Mouse (Mus musculus): ENCODE results near the gene Plekhg3. TPM values are rescaled to one million over a fixed set of nuclear protein-coding genes. Genes with fewer than 3 reads are reported as not detected.

The Plekhg3 gene
- polyA plus RNA-seq, 1 experiment from 2014 or later, result 8.8 TPM

DNA sequence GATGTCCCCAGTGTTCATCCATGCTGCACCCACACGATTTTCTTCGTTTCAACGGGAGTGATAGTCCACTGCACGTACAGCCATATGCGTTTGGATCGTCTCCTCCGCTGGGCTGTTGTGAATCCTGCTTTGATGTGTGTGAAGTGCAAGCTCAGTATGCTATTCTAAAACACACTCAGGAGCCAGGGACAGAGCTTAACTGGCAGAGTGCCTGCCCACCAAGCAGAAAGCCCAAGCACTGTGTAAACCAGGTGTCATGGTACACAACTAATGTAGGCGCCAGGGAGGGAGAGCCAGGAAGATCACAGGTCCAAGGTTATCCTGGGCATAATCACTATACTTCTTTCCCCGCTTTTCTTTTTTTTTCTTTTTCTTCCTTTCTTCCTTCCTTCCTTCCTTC, 12.7 kb upstream of the Plekhg3 start:
- Histone ChIP-seq H3K9ac (ENCODE audit: low read depth, low read length) (no peak overlapping the region), H3K9me3 (ENCODE audit: control insufficient read depth, low read length) (no peaks in the 10 kb centered on the region), H3K27ac (ENCODE audit: low read length) (no peak overlapping the region), H3K4me1 (ENCODE audit: control insufficient read depth, insufficient read depth, low read length) (no peaks in the 10 kb centered on the region), H3K4me2 (ENCODE audit: low read depth, low read length) (no peak overlapping the region), H3K36me3 (ENCODE audit: control insufficient read depth, insufficient read depth, low read length) (no peaks in the 10 kb centered on the region), H3K27me3 (replicated peaks; ENCODE audit: control insufficient read depth, insufficient read depth, low read length) (no peaks in the 10 kb centered on the region), H3K4me3 (ENCODE audit: low read length) (no peak overlapping the region)
- ATAC-seq, result no peak
- WGBS, result 89% methylated on average over 9 of the region's 9 CpGs

DNA sequence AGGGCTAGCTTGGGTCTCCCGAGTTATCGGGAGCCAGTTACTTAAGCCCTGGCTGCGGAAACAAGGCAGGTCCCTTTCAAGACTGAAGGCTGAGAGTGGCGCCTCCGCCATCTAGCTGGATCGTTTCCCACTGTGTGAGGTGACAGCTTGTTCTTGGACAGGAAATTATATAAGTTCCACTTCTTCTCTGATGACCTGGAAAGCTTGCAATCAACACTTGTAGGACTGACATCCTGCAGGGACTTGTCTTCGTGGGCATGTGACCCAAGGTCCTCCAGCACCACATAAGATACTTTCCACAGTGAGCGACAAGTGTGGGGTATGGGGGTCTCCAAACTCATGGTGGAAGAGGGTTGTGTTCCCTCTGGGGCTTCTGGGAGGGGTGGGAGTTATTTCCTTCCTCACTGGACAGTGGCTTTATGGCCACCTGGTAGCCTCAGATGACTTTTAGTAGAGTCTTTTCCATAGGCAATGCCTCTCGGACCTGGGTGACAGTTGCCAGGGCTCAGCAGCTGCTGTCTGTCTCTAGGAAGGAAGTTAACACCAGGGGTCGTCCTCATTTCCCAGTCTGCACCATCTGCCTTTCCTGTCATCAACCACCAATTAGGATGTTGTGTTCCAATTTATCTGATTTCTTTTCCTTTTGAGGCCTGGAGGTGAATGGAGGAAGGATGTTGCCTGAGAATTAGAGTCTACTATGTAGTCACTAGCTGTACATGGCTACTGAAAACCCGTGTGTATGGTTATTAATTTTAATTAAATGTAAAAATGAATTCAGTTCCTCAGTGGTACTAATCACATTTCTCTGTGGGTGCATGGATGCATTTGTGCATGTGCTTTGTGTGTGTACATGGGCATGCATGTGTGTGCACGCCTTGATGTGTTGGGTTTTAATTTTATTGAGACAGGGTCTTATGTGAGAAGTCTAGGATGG, 11.5 kb upstream of the Plekhg3 start:
- H3K9me3 ChIP-seq (ENCODE audit: control insufficient read depth, low read length), result no peaks in the 10 kb centered on the region
- H3K4me1 ChIP-seq (ENCODE audit: control insufficient read depth, insufficient read depth, low read length), result no peaks in the 10 kb centered on the region
- no peak overlapping the region for H3K4me2 ChIP-seq (ENCODE audit: low read depth, low read length)
- H3K27me3 ChIP-seq (replicated peaks; ENCODE audit: control insufficient read depth, insufficient read depth, low read length), result no peaks in the 10 kb centered on the region
- H3K4me3 ChIP-seq (ENCODE audit: low read length), result no peak overlapping the region
- no peak overlapping the region for H3K9ac ChIP-seq (ENCODE audit: low read depth, low read length)
- no peaks in the 10 kb centered on the region for H3K36me3 ChIP-seq (ENCODE audit: control insufficient read depth, insufficient read depth, low read length)
- 80% methylated on average over 12 of the region's 12 CpGs for WGBS
- no peak overlapping the region for H3K27ac ChIP-seq (ENCODE audit: low read length)
- no peak for ATAC-seq

DNA sequence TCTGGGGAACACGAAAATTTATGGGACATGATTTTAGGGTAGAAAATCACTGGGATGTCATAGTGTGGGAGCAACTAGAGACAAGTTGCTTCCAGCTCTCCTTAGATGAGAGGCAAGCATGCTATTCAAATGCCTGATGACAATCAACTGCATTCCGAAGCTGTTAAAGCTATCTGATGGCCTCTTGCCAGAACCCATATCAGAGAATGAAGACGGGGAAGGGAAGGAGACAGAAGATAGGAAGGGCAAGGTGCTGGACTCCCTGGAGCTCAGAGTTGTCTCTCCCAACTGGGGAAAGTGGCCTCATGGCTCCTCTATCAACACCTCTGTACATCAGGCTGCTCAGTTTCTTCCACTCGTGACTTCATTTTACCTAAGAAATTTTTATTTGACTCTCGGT, 7.0 kb upstream of the Plekhg3 start:
- Histone ChIP-seq H3K9ac (ENCODE audit: low read depth, low read length) (no peak overlapping the region), H3K9me3 (ENCODE audit: control insufficient read depth, low read length) (no peaks in the 10 kb centered on the region), H3K4me1 (ENCODE audit: control insufficient read depth, insufficient read depth, low read length) (peaks cover 7% of the 10 kb centered on the region; the same call in 1 of the 2 replicates), H3K27me3 (replicated peaks; ENCODE audit: control insufficient read depth, insufficient read depth, low read length) (no peaks in the 10 kb centered on the region), H3K36me3 (ENCODE audit: control insufficient read depth, insufficient read depth, low read length) (no peaks in the 10 kb centered on the region), H3K4me3 (ENCODE audit: low read length) (no peak overlapping the region), H3K27ac (ENCODE audit: low read length) (no peak overlapping the region), H3K4me2 (ENCODE audit: low read depth, low read length) (no peak overlapping the region)
- 69% methylated on average over 5 of the region's 5 CpGs for WGBS
- no peak for ATAC-seq

DNA sequence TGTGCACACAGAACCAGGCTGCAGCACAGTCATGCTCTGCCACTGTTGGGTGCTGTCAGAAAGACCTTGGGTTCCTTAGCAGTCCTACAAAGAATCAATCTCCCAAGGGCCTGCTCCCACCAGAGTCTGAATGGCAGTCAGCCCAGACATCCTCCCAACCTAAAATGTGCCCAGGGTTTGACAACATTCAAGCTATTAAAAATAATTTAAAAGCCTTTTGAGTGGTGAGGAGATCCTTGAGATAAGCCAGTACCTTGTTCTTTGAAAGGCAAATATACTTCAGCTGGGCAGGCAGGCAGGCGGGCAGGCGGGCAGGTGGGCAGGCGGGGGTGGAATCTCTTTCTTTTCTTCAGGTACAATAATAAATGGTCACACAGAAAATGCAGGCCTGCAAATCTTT, 5.8 kb upstream of the Plekhg3 start:
- H3K9me3 ChIP-seq (ENCODE audit: control insufficient read depth, low read length), result no peaks in the 10 kb centered on the region
- H3K4me1 ChIP-seq (ENCODE audit: control insufficient read depth, insufficient read depth, low read length), result peaks cover 15% of the 10 kb centered on the region; the same call in 1 of the 2 replicates
- 91% methylated on average over 3 of the region's 3 CpGs for WGBS
- no peak overlapping the region for H3K4me3 ChIP-seq (ENCODE audit: low read length)
- no peak overlapping the region for H3K4me2 ChIP-seq (ENCODE audit: low read depth, low read length)
- H3K9ac ChIP-seq (ENCODE audit: low read depth, low read length), result no peak overlapping the region
- ATAC-seq, result no peak
- no peak overlapping the region for H3K27ac ChIP-seq (ENCODE audit: low read length)
- no peaks in the 10 kb centered on the region for H3K27me3 ChIP-seq (replicated peaks; ENCODE audit: control insufficient read depth, insufficient read depth, low read length)
- no peaks in the 10 kb centered on the region for H3K36me3 ChIP-seq (ENCODE audit: control insufficient read depth, insufficient read depth, low read length)

DNA sequence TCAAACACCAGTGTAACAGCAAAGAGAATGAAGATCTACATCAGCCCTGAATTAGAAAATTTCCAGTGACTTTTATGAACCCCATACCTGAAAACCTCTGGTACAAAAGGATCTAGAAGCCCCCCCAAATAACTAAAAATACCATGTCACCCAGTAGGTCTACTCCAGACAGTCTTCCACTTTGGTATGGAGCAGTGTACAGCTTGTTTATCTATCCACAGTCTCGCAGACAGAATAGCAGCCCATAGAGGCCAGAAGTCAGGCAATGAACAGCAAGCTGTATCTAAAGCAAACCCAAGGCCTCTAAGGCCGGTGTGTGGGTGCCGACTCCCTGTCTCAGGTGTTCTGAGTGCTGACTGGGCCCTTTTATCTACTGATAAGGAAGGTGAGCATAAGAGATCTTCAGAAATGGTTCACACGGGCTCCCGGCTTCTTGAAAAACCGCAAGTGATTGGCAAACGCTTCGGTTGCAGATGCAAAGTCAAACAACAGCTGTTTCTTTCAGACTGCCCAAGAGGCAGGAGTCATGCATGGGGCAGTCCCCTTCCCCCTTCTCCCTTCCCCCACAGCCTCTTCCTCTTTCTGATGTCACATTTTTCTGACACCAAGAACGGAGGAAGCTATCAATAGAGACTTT, 3.3 kb upstream of the Plekhg3 start:
- WGBS, result 35% methylated on average over 9 of the region's 9 CpGs
- Histone ChIP-seq H3K4me2 (ENCODE audit: low read depth, low read length) (no peak overlapping the region), H3K9ac (ENCODE audit: low read depth, low read length) (no peak overlapping the region), H3K9me3 (ENCODE audit: control insufficient read depth, low read length) (no peaks in the 10 kb centered on the region), H3K27me3 (replicated peaks; ENCODE audit: control insufficient read depth, insufficient read depth, low read length) (no peaks in the 10 kb centered on the region), H3K27ac (ENCODE audit: low read length) (peak overlapping the region; percentile 36), H3K36me3 (ENCODE audit: control insufficient read depth, insufficient read depth, low read length) (no peaks in the 10 kb centered on the region), H3K4me3 (ENCODE audit: low read length) (no peak overlapping the region), H3K4me1 (ENCODE audit: control insufficient read depth, insufficient read depth, low read length) (peaks cover 17% of the 10 kb centered on the region; the same call in 1 of the 2 replicates)
- ATAC-seq, result peak; percentile 66

DNA sequence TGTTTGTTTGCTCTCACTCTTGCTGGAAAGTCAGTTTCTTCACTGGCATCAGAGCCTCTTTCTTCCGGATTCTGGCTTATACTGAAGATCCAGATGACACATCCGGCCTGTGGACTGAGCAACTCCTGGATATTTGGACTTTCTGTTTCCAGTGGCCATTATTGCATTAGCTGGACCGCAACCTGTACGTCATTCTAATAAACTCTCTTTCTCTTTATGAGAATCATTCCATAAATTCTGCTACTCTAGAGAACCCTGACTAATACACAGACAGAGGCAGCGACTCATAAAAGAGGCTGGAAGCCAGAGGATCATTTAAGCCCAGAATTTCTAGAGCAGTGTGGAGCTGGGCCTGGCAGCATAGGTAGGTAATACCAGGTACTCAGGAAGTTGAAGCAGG, 1.9 kb upstream of the Plekhg3 start:
- H3K27me3 ChIP-seq (replicated peaks; ENCODE audit: control insufficient read depth, insufficient read depth, low read length), result no peaks in the 10 kb centered on the region
- no peak for ATAC-seq
- H3K4me1 ChIP-seq (ENCODE audit: control insufficient read depth, insufficient read depth, low read length), result peaks cover 19% of the 10 kb centered on the region; the same call in 1 of the 2 replicates
- H3K27ac ChIP-seq (ENCODE audit: low read length), result no peak overlapping the region
- no peak overlapping the region for H3K4me3 ChIP-seq (ENCODE audit: low read length)
- no peak overlapping the region for H3K9ac ChIP-seq (ENCODE audit: low read depth, low read length)
- no peak overlapping the region for H3K4me2 ChIP-seq (ENCODE audit: low read depth, low read length)
- WGBS, result 83% methylated on average over 5 of the region's 5 CpGs
- H3K9me3 ChIP-seq (ENCODE audit: control insufficient read depth, low read length), result no peaks in the 10 kb centered on the region
- no peaks in the 10 kb centered on the region for H3K36me3 ChIP-seq (ENCODE audit: control insufficient read depth, insufficient read depth, low read length)

DNA sequence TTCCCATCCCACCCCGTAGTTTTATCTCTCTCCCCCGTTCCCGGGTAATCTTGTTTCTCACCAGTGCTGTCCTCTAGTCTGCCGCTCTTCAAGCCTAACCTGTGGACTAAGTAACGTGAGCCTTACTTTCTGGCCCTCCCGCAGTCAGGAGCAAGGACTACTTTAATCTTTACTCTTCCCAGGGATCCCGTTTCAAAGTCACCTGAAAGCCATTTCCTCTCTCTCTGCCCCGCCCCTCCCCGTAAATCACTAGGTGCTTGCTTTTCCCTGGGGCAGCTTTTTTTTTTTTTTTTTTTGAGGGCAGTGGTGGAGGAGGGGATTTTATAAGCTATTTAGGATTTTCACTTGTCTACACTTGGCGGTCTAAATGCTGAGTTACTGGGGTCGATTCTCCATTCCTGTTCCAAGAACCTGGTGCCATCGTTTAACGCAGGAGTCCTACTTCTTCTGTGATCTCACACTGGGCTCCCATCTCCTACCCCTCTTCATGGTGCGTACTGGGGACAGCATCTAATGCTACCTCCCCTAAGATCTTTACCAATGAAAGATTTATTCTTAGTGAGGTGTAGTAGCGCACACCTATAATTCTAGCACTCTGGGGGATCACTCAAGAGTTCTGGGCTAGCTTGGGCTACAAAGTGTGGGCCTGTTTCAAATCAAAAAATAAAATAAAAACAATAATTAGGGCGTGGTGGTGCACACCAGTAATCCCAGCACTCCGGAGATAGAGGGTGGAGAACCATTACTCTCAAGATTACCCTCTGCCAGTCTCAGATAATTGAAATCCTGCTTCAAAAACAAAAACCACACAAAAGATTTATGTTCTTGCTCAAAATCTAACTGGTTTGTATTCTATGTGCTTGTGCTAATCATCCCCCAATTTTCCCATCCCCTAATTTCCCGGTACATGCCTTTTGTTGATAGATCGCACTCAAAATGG, 1.6 kb downstream of the Plekhg3 start:
- H3K27me3 ChIP-seq (replicated peaks; ENCODE audit: control insufficient read depth, insufficient read depth, low read length), result no peaks in the 10 kb centered on the region
- H3K4me2 ChIP-seq (ENCODE audit: low read depth, low read length), result peak overlapping the region; percentile 93
- peaks cover 38% of the 10 kb centered on the region for H3K4me1 ChIP-seq (ENCODE audit: control insufficient read depth, insufficient read depth, low read length)
- peak overlapping the region; percentile 91 for H3K9ac ChIP-seq (ENCODE audit: low read depth, low read length)
- H3K4me3 ChIP-seq (ENCODE audit: low read length), result peak overlapping the region; percentile 77
- 7% methylated on average over 19 of the region's 19 CpGs for WGBS
- peak; percentile 29 for ATAC-seq
- peak overlapping the region; percentile 97 for H3K27ac ChIP-seq (ENCODE audit: low read length)
- H3K9me3 ChIP-seq (ENCODE audit: control insufficient read depth, low read length), result no peaks in the 10 kb centered on the region; the same call in 1 of the 2 replicates
- no peaks in the 10 kb centered on the region for H3K36me3 ChIP-seq (ENCODE audit: control insufficient read depth, insufficient read depth, low read length)

DNA sequence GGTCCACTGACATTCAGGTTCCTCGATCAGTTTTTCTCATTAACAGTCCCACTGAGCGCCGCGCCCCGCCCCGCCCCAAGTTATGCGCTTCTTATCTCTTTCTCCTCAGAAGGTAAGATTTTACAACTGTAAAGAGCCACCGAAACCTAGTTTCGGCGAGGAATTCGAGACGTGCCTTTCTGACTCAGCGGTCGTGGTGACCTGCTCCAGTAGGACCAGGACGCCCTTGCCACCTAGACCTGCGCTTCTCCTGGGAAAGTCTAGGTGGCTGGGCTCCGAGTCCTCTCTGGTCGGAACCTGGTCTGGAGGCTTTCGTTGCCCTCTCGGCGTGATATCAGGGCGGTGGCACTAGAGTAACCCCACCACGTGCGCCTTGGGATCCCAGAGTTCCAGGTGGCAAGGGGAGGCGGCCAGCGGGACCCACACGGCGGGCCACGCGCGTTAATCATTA, 2.3 kb downstream of the Plekhg3 start:
- WGBS, result under 1% methylated on average over 31 of the region's 31 CpGs
- Histone ChIP-seq H3K9ac (ENCODE audit: low read depth, low read length) (peak overlapping the region; percentile 91), H3K9me3 (ENCODE audit: control insufficient read depth, low read length) (no peaks in the 10 kb centered on the region; the same call in 1 of the 2 replicates), H3K4me1 (ENCODE audit: control insufficient read depth, insufficient read depth, low read length) (peaks cover 37% of the 10 kb centered on the region), H3K27me3 (replicated peaks; ENCODE audit: control insufficient read depth, insufficient read depth, low read length) (no peaks in the 10 kb centered on the region), H3K36me3 (ENCODE audit: control insufficient read depth, insufficient read depth, low read length) (no peaks in the 10 kb centered on the region), H3K4me2 (ENCODE audit: low read depth, low read length) (peak overlapping the region; percentile 93), H3K4me3 (ENCODE audit: low read length) (peak overlapping the region; percentile 77), H3K27ac (ENCODE audit: low read length) (peak overlapping the region; percentile 97)
- ATAC-seq, result peak; percentile 56
